Mouse (Mus musculus): ENCODE data around the gene Rfx5. TPM values are rescaled to one million over a fixed set of nuclear protein-coding genes. Genes with fewer than 3 reads are reported as not detected.
"Not testable (repeated sequence)": the region's sequence is repeated elsewhere in the genome, so short reads cannot be mapped to it uniquely, and the experiment has no call there.

Rfx5 gene
- total RNA-seq, 2 experiments from 2014 or later: 20.6 to 24.4 TPM

GRCm38 (mm10) chr3:94933604-94934003 lies 20.3 kb upstream of the Rfx5 start:
- DNase-seq (ENCODE audit: low spot score in 2 of 2); intact Hi-C loops (cut with DNase I): not testable (repeated sequence)

DNA sequence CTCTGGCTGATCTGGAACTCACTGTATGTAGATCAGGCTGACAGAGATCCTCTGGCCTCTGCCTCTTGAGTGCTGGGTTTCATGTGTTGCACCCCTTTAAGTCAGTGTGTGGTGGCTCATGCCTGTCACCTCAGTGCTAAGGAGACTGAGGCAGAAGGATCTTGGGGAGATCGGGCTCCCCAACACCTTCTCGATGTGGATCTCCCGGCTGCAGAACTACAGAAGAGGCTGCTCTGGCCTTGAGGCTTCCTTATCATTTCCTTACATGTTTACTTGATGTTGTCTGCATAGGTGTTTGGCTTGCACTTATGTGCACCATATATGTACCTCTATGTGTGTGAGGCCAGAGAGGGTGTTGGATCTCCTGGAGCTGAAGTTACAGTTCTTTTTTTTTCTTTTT lies 19.3 kb upstream of the Rfx5 start:
- DNase-seq (ENCODE audit: low spot score in 2 of 2); intact Hi-C loops (cut with DNase I): not testable (repeated sequence)

GRCm38 (mm10) chr3:94935332-94935731 lies 18.5 kb upstream of the Rfx5 start:
- intact Hi-C loops (cut with DNase I): loop anchor here (5.0 kb wide), 1 partner anchor 238 kb away; no protein-coding TSS in a partner anchor
- not testable (repeated sequence) for DNase-seq (ENCODE audit: low spot score in 2 of 2)

- intact Hi-C loops (cut with DNase I): loop anchor here (5.0 kb wide), 1 partner anchor 239 kb away; no protein-coding TSS in a partner anchor
- not testable (repeated sequence) for DNase-seq (ENCODE audit: low spot score in 2 of 2)
These were observed 17.7 kb upstream of the Rfx5 start for GRCm38 (mm10) chr3:94936147-94936546.

DNA sequence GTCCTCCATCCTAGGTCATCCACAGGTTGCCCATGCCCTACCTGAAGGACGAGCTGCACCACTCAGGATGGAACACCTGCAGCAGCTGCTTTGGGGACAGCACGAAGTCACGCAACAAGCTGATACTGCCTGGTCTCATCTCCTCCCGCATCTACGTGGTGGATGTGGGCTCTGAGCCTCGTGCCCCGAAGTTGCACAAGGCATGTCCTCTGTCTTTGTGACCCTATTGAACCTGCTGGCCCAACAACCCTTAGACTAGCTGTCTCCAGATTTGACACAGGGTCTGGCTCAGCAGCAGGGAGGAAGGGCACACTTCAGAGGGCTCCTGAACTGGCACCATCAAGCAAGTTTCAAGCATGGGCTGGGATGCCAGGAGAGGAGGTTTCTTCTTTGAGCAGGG lies 16.7 kb upstream of the Rfx5 start:
- intact Hi-C loops (cut with DNase I): loop anchor here (5.0 kb wide), 1 partner anchor 240 kb away; no protein-coding TSS in a partner anchor
- DNase-seq (ENCODE audit: low spot score in 2 of 2): not testable (repeated sequence)

DNA sequence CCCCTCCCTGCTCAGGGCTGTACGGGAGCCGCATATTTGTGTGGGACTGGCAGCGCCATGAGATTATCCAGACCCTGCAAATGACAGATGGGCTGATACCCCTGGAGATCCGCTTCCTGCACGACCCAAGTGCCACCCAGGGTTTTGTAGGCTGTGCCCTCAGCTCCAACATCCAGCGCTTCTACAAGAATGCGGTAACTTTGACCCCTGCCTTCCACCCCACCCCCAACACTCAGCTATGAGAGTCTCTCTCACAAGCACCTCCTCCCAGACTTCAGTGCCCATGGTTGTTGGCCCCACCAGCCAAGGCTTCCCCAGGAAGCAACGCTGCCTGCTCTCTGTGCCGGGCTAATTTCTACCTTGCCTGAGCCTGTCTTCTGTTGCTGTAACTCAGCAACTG lies 13.8 kb upstream of the Rfx5 start:
- intact Hi-C loops (cut with DNase I); DNase-seq (ENCODE audit: low spot score in 2 of 2): not testable (repeated sequence)

DNA sequence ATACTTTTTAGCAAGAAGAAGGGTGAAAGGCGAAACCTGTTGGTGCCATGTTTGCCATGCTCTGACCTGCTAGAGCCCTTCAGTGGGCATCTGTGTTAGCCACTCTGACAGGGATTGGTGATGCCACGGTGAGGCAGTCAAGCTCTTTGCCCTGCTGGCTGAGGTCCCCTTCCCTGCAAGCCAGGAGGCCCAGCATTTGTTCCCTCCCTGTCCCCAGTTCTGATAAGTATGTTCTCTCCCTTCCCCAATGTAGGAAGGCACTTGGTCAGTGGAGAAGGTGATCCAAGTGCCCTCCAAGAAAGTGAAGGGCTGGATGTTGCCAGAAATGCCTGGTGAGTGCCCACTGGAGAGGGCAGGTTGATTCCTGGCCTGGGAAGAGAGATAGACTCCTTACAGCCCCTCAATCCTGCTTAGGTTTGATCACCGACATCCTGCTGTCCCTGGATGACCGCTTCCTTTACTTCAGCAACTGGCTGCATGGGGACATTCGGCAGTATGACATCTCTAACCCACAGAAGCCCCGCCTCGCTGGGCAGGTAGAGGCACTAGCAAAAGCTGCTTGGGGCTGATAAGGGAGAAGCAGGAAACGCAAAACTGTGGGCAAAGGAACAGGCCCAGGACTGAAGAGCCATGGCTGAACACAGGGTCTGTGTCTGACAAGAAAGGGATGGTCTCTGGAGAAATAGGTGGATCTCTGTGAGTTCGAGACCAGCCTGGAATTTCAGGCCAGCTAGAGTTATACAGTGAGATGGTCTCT lies 11.5 kb upstream of the Rfx5 start:
- intact Hi-C loops (cut with DNase I); DNase-seq (ENCODE audit: low spot score in 2 of 2): not testable (repeated sequence)

DNA sequence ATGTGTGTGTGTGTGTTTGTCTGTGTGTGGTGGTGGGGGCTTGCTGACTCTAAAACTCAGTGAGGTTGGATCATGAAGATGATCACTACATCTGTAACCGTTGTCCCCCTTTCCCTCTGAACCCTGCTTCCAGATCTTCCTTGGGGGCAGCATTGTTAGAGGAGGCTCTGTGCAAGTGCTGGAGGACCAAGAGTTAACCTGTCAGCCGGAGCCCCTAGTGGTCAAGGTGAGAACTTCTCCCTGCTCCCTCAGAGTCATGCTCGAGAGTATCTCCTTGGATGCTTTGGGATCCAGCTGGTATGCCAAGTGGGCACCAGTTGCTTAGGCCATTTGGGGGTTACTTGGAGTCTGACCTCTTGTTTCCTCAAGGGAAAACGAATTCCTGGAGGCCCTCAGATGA lies 10.2 kb upstream of the Rfx5 start:
- DNase-seq (ENCODE audit: low spot score in 2 of 2); intact Hi-C loops (cut with DNase I): not testable (repeated sequence)

- DNase-seq (ENCODE audit: low spot score in 2 of 2): no peak
- intact Hi-C loops (cut with DNase I): loop anchor here (2.0 kb wide), 1 partner anchor 49 kb away; no protein-coding TSS in a partner anchor
These were observed 5.7 kb upstream of the Rfx5 start for GRCm38 (mm10) chr3:94948066-94948614.

DNA sequence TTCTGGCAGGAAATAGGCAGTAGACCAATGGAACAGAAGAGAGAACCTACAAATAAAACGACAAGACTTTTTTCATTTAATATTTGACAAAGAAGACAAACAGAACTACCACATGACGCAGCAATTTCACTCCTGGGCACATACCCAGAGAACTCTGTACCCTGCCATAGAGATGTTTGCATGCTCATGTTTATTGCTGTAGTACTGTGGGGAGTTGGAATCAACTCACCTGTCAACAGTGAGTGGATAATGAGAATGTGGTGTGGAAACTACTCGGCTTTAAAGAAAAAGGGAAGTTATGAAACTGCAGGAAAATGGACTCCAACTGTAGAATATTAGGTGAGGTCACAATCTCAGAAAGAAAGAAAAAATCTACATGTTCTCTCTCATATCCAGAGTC lies 4.2 kb upstream of the Rfx5 start:
- DNase-seq (ENCODE audit: low spot score in 2 of 2): no peak
- intact Hi-C loops (cut with DNase I): loop anchor here (2.0 kb wide), 1 partner anchor 47 kb away; no protein-coding TSS in a partner anchor

DNA sequence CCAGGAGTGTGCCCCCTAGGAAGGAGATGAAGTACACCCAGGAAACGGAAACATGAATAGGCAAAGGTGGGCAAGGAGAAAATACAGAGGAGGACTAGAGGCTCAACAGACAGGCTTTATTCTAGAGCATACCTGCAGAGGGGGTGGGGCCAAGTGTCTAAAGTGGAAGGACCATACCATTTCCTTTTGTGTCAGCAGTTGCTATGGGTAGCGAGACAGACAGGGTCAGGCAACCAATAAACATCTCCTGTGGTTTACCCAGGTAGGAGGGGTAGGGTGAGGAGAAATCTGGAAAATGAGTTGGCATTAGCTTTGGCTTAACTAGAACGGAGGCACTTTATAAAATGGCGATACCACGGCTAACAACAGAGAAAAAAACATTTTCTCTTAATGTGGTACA lies 1.1 kb upstream of the Rfx5 start:
- DNase-seq (ENCODE audit: low spot score in 2 of 2): no peak
- intact Hi-C loops (cut with DNase I): loop anchor here (2.0 kb wide), 1 partner anchor 22 kb away; the partner anchor contains the start of gene Pi4kb

DNA sequence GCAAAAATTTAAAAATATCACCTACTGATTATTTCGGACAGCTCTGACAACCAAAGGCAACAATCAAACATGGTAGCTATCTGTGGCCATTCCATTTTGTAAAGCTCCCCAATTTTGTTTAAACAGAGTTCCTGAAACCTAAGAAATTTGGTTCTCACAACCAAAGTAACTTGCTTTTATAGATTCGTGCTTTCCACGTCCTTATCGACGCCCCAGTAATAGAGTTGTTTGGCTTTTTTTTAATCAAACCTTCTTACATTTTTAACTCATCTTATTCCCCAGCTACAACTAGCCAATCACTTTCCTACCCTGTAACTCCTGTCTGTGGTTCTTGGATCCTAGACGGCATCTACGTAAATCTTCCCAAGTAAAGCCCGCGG lies 501 bp upstream of the Rfx5 start:
- intact Hi-C loops (cut with DNase I): loop anchor here (2.0 kb wide), 1 partner anchor 21 kb away; the partner anchor contains the start of gene Pi4kb
- no peak for DNase-seq (ENCODE audit: low spot score in 2 of 2)

DNA sequence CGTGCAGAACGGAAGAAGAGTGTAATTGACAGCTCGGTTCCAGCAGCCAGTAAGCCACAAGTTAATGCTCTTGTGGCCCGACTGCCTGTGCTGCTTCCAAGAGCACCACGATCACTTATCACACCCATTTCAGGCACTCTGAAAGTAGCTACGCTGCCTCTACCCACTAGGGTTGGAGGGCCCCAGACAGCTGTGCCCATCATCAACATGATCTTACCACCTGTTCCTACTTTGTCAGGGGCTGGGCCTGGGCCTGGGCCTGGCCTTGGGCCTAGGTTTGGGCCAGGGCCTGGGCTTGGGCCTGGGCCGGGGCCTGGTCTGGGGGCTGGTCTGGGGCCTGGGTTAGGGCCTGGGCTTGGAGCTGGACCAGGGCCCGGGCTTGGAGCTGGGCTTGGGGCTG lies 4.4 kb downstream of the Rfx5 start:
- no peak for DNase-seq (ENCODE audit: low spot score in 2 of 2)
- intact Hi-C loops (cut with DNase I): no loop called here

- intact Hi-C loops (cut with DNase I): no loop called here
- DNase-seq (ENCODE audit: low spot score in 2 of 2): no peak
These were observed 6.0 kb downstream of the Rfx5 start for GRCm38 (mm10) chr3:94959871-94960270.

GRCm38 (mm10) chr3:94960322-94960721 lies 6.4 kb downstream of the Rfx5 start:
- intact Hi-C loops (cut with DNase I): no loop called here
- DNase-seq (ENCODE audit: low spot score in 2 of 2): no peak

DNA sequence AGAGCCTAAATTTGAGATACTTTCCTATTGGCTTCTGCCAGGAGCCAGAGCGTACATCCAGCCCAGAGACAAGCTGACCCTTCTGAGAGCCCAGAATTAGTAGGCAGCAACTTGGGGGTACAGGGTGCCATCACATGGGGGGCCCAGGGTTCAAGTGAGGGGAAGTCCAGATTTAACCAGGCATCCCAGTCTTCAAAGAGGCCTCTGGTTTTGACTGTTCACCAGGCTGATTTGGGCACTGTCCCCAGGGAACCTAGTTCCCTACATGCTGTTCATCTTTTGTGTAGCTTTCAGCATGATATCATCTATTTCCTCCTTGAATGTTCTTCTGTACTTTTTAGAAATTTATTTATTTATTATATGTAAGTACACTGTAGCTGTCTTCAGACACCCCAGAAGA lies 11.1 kb downstream of the Rfx5 start:
- no peak for DNase-seq (ENCODE audit: low spot score in 2 of 2)
- intact Hi-C loops (cut with DNase I): no loop called here

DNA sequence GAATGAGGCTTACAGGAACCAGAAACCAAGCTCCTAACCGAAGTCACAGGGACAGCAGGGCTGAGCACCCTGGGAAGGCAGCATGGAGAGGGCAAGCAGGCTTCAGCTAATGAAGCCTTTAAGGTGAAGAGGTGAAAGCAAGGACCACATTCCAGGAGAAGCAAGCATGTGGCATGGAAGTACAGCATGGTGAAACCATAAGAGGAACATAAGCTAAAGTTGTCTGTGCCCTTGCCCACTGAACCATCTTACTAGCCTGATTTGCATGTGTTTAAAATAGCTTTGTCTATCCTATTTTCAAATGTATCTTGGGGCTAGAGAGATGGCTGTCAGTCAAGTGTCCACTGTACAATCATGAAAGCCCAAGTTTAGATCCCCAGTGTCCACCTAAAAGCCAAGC lies 12.0 kb downstream of the Rfx5 start:
- intact Hi-C loops (cut with DNase I): no loop called here
- no peak for DNase-seq (ENCODE audit: low spot score in 2 of 2)

GRCm38 (mm10) chr3:94972552-94972951 lies 18.7 kb downstream of the Rfx5 start:
- intact Hi-C loops (cut with DNase I): no loop called here
- no peak for DNase-seq (ENCODE audit: low spot score in 2 of 2)

- intact Hi-C loops (cut with DNase I): loop anchor here (2.0 kb wide), 1 partner anchor 21 kb away; no protein-coding TSS in a partner anchor
- no peak for DNase-seq (ENCODE audit: low spot score in 2 of 2)
These were observed 19.7 kb downstream of the Rfx5 start for GRCm38 (mm10) chr3:94973620-94974019.

GRCm38 (mm10) chr3:94974026-94974527 lies 20.2 kb downstream of the Rfx5 start:
- intact Hi-C loops (cut with DNase I): loop anchor here (2.0 kb wide), 1 partner anchor 21 kb away; no protein-coding TSS in a partner anchor
- no peak for DNase-seq (ENCODE audit: low spot score in 2 of 2)
